Mouse (Mus musculus) myocyte (in vitro differentiated cells): ENCODE data around the gene Grb2.

Source experiments
- CEBPB ChIP-seq: IDR thresholded peaks from 2 replicates; pipeline ENCODE4 v1.6.1; 2011; ENCODE audit warnings: mild to moderate bottlenecking, moderate library complexity; ENCODE audit not compliant: poor library complexity, insufficient read depth, severe bottlenecking
- E2F4 ChIP-seq: IDR thresholded peaks from one replicate; pipeline ENCODE4 v1.6.1; 2011; ENCODE audit warnings: mild to moderate bottlenecking, control low read depth, moderate library complexity; ENCODE audit not compliant: insufficient read depth
- MAX ChIP-seq: IDR thresholded peaks from one replicate; pipeline ENCODE4 v1.6.1; 2011; ENCODE audit warnings: low read depth, mild to moderate bottlenecking, control low read depth
- POLR2A ChIP-seq: IDR thresholded peaks from one replicate; pipeline ENCODE4 v1.6.1; 2011; ENCODE audit warnings: low read depth, mild to moderate bottlenecking, control low read depth, moderate library complexity; ENCODE audit not compliant: insufficient read length
- TCF12 ChIP-seq: IDR thresholded peaks from one replicate; pipeline ENCODE4 v1.6.1; 2011; ENCODE audit warnings: mild to moderate bottlenecking, control low read depth; ENCODE audit not compliant: poor library complexity, insufficient read depth, severe bottlenecking
- TCF3 ChIP-seq: IDR thresholded peaks from one replicate; pipeline ENCODE4 v1.6.1; 2011; ENCODE audit warnings: low read depth, control low read depth; ENCODE audit not compliant: insufficient read length
- USF1 ChIP-seq: IDR thresholded peaks from one replicate; pipeline ENCODE4 v1.6.1; 2011; ENCODE audit warnings: low read depth, mild to moderate bottlenecking, control low read depth, moderate library complexity

GRCm38 (mm10) chr11:115630532-115631504, 77.6 kb downstream of the Grb2 start:
- TF ChIP-seq POLR2A (no peak), E2F4 (no peak), USF1 (no peak), TCF12 (no peak), CEBPB (no peak), MAX (no peak), TCF3 (no peak)
